Mouse (Mus musculus): Measurements from ENCODE around the gene Fam171a1. TPM values are rescaled to one million over a fixed set of nuclear protein-coding genes. Genes with fewer than 3 reads are reported as not detected.

Gene Fam171a1
- total RNA-seq, 2 experiments from 2014 or later: 15.1 to 17.3 TPM

DNA sequence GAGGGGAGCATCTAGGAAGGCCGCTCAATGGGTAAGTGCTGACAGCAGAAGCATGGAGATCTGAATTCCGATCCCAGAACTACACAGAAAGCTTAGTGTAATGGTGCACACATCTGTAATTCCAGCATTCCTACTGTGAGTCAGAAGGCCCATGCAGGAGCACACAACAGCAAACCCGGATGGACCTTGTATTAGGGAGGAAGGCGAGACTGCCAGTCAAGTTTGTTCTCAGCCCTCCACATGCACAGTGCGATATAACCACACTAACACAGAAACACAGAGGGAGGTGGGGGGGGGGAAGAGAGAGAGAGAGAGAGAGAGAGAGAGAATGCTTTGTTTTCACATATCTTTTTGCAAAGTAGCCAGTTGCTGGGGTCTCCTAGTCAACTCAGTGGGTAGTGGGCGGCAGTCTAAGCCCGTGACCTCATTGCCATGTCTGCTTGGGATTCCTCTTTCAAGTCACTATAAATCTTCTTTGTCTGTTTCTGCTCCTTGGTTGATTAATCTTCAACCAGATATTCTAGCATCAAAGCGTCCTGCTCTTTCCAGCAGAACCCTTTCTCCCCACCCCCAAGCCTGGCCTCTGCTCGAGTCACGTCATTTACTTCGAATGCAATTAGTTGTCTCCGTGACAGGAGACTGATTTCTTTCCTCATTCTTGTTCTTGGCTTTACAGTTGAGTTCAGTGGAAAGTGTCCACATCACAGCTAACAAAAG, 20.7 kb downstream of the Fam171a1 start:
- DNase-seq (ENCODE audit: low spot score): no peak
- intact Hi-C loops (cut with DNase I): loop anchor here (1.0 kb wide), 1 partner anchor 10 kb away; no protein-coding TSS in a partner anchor

DNA sequence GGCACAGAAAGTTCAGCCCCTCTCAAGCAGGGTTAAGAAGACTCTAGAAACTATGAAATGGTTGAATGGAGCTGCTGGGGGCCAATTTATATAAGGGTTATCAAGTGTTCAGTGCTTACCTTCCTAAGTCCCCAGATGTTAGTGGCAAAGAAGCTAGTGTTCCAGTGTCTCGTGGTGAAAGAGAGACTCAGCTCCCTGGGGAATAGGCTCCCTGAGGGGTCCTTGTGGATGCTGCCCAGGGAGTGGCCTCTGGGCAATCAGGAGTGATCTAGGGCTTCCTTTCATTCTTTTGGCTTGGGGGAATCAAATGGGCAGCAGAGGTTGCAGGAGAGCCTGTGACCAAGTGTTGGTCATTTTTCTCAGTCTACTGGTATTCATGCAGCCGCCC, 21.3 kb downstream of the Fam171a1 start:
- no peak for DNase-seq (ENCODE audit: low spot score)
- intact Hi-C loops (cut with DNase I): loop anchor here (1.0 kb wide), 1 partner anchor 11 kb away; no protein-coding TSS in a partner anchor

DNA sequence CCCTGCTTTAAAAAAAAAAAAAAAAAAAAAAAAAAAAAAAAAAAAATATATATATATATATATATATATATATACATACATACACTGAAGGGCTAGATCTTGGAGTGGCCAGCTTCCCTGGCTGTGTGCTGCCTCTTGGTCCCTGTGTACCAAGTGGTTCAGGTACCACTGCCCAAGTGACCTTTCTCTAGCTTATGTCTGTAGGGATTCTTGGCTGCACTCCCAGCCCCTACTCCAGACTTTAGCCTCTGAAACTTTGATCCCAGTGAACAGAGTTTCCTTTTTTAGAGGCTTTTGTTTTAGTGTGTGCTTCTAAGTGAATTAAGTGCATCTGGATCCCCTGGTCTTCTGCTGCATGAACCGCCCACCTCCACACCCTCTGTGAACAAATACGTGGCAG, 24.3 kb downstream of the Fam171a1 start:
- intact Hi-C loops (cut with DNase I): no loop called here
- no peak for DNase-seq (ENCODE audit: low spot score)

DNA sequence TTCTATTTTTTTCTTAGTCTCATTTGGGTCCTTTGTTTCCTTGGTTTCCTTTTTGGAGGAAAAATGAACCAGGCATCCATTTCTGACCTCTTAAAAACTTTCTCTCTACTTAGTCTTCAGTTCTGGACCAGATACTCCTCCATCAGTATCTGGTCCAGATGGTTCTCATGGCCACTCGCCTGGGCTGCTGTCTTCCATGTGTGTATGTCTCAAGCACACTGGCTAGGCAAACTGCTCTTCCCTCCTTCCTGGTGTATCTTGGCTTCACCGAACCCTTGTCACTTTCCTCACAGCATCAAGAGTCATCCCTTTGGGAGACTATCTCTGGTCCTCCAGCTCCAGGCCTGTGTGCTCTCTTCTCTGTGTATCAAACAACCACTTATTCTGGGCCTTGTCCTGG, 25.0 kb downstream of the Fam171a1 start:
- intact Hi-C loops (cut with DNase I): no loop called here
- no peak for DNase-seq (ENCODE audit: low spot score)

DNA sequence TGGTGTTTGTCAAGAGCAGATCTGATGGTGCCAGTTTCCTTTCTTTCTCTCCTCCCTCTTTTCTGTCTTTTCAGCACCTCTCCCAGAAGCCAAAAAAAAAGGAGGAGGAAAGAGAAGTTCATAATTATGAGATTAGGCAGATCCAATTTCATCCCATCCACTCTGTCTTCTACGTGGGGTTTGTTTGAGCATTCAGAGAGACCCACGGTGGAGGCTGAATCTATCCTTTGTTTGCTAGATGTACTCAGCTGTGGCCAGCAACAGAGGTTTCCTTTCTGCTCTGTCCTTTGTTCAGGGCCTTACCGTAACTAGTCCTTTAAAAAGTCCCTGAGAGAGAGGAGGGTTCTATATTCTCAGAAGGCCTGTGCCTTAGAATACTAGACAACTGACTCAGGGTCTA, 25.6 kb downstream of the Fam171a1 start:
- intact Hi-C loops (cut with DNase I): no loop called here
- DNase-seq (ENCODE audit: low spot score): no peak

DNA sequence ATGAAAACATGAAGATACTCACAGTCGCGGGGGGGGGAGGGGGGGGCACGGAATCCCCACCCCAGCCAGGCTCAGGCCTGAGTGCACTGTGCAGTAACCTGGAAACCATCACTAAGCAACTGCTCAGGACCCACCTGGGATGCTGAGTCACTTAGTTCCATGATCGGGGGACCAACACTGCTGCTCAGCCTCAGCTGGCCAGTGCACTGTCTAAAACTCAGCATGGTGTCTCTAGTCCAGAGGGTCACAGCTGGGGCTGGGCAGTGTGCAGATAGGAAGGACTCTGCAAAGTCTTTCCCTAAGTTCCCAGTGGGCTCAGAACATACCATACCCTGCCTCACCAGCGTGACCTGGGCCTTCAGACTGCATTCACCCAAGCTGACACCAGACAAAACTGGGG, 26.6 kb downstream of the Fam171a1 start:
- no peak for DNase-seq (ENCODE audit: low spot score)
- intact Hi-C loops (cut with DNase I): no loop called here

DNA sequence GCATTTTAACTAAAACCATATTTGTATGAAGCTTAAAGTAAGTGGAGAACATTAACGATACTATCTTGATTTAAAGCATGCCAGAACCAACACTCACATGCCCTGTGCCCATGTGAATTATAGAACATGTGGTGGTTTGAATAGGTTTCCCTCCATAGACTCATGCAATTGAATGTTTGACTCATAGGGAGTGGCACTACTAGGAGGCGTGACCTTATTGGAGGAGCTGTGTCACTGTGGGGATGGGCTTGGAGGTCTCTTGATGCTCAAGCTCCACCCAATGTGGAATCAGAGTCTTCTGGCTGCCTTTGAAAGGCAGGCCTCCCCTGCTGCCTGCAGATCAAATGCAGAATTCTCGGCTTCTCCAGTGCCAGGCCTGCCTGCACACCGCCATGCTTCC, 27.8 kb downstream of the Fam171a1 start:
- DNase-seq (ENCODE audit: low spot score): no peak
- intact Hi-C loops (cut with DNase I): no loop called here

DNA sequence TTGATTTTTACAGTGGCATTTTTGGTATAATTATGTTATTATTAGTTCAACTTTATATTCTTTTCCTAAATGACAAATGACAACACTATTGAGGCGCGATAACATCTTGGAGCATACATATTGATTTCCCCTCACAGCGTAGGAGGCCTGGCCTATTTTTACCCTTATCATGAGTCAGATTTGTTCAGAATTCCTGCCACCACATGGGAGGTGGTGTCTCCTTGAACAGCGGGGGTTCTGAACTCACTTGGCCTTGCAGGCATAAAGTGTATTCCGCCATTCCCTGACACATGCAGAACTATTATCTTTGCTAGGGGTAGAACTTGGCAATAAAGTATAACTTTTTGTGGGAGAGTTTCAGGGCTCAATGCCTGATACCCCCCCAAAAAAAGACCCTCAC, 30.3 kb downstream of the Fam171a1 start:
- intact Hi-C loops (cut with DNase I): no loop called here

DNA sequence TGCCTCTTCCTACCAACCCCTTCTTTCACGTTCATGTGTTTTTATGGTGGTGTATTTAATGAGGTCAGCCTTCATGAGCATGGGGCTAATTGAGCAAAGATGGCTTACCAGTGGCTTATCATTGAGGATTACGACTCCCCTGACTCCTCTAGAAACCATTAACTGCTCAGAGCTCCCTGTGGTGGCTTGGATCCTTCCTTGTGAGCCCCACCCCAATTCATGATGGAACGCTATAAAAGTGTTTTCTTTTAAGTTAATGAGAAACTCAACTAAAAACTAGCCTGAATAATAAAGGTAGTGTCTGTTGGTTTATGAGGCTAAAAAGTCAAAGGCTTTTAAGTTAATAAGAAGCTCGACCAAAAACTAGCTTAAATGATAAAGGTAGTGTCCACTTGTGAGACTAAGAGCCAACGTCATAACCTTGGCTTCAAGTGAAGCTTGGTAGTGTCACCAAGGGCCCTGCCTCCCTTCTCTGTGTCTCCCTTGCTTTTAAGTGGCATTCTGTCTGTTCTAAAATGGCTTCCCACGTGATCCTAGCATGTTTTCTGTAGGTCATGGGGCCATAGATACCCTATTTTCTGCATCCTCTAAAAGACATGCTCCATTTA, 33.6 kb downstream of the Fam171a1 start:
- intact Hi-C loops (cut with DNase I): loop anchor here (5.0 kb wide), 1 partner anchor 40 kb away; no protein-coding TSS in a partner anchor

More for the DNA sequence above, 30.3 kb downstream of the Fam171a1 start:
- DNase-seq (ENCODE audit: low spot score): no peak

DNA sequence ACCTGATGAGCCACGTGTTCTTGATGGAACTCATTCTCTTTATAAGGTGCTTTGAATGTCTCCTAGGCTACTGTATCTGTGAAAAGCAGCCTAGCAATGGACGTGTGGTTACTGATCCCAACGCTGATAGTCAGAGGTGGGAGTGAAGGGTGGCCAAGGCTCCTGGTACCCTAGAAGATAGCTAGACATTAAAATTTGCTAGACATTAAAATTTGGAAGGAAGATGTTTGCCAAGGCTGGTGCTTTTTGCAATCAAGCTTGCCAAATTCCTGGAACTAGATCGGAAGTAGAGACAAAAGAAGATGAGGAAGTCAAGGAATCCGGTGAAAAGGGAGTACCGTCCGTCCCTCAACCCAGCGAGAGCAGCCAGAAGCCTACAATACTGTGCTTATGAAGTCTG, 34.7 kb downstream of the Fam171a1 start:
- intact Hi-C loops (cut with DNase I): loop anchor here (5.0 kb wide), 1 partner anchor 39 kb away; no protein-coding TSS in a partner anchor
- DNase-seq (ENCODE audit: low spot score): no peak

More for the DNA sequence above, 33.6 kb downstream of the Fam171a1 start:
- no peak for DNase-seq (ENCODE audit: low spot score)

DNA sequence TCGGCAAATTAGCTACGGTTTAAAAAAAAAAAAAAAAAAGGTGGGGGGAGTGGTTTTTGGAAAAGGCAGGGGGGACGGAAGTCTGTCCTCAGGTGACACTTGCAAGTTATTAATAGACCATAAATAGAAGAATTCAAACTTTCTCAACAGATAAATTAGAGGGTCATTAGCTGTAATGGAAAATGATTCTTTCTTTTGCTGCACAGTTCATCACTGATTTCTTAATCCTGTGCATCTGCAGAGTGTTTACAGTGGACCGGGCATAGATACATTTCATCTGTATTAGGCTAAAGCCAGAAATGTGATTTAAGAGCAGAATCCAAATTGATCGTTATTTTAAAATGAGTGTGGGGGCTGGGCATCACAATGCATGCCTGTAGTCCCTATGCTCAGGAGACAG, 36.3 kb downstream of the Fam171a1 start:
- DNase-seq (ENCODE audit: low spot score): no peak
- intact Hi-C loops (cut with DNase I): no loop called here

DNA sequence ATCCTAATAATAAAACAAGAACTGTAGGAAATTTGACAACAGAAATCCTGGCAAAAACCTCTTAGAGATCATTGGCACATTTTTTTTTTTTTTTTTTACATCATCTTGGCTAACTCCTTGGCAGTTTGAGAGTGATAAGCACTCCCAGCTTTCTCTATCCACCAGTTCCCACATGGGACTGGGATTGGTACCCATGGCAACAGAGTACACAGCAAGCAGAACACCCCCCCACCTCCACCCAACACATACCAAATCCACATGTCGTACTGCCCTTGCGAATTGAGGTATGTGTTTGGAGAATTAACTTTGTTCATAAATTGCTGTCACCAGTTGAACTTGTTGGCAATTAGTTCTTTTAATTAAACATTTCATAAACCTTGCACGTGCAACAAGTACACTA, 37.3 kb downstream of the Fam171a1 start:
- intact Hi-C loops (cut with DNase I): no loop called here

DNA sequence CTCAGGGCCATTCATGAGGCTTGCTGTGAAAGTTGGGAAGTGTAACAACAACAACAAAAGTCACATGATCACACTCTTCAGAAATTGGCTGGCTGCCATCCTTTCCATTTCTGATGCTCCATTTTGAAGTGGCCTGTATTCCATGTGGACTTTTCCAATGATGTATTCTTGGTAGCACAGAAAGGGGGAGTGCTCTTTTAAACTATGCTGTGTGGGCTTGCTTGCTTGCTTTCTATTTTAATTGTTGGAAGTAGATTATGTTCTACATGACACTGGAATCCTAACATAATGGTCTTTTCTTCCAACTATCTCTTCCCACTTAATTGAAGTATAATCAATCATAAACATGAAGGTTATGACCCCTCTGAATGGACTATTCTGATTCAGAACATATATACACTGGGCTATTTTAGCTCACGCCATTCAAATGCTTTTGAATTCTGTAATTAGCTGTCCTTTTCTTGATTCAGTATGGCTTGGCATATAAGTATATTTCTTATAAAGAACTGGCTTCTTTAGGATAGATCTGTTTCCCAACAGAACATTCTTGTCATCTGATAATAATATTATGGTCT, 40.2 kb downstream of the Fam171a1 start:
- intact Hi-C loops (cut with DNase I): no loop called here
- DNase-seq (ENCODE audit: low spot score): no peak

More for the DNA sequence above, 37.3 kb downstream of the Fam171a1 start:
- DNase-seq (ENCODE audit: low spot score): no peak

DNA sequence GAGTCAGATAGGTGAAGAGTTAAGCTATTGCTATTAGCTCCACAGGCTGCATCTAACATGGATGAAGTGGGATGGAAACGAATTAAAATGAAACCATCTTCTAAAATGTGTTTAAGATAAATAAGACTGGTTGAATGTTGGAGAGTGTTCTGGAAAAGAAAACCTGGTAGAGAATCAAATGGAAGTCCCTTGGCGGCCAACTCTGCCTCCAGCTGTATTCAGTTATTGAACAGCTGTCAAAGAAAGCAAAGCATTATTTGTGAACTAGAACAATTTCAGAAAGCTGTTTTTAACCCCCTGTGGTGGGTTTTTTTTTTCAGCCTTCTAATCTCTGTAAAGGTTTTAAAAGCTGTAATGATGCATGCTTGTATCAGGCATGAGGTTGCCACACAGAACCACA, 41.0 kb downstream of the Fam171a1 start:
- intact Hi-C loops (cut with DNase I): no loop called here
- DNase-seq (ENCODE audit: low spot score): no peak

DNA sequence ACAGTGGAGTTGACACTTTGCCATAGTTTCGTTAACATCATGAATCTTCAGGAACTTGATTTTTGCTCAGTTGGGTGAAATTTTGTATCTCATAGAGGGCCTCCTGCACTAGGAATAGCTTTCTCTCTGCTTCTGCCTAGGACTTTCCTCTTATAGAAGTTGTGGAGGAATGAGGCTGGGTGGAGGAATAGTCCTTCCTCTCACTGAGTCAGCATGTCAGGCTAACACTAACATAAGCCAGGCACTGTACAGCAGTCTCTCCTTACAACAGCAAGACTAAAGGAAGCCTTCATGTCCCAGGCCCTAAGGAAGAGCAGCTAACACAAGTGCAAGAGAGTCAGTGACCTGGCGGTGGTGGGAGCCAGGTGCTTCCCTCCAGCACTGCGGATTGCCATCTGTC, 43.0 kb downstream of the Fam171a1 start:
- DNase-seq (ENCODE audit: low spot score): no peak
- intact Hi-C loops (cut with DNase I): no loop called here

DNA sequence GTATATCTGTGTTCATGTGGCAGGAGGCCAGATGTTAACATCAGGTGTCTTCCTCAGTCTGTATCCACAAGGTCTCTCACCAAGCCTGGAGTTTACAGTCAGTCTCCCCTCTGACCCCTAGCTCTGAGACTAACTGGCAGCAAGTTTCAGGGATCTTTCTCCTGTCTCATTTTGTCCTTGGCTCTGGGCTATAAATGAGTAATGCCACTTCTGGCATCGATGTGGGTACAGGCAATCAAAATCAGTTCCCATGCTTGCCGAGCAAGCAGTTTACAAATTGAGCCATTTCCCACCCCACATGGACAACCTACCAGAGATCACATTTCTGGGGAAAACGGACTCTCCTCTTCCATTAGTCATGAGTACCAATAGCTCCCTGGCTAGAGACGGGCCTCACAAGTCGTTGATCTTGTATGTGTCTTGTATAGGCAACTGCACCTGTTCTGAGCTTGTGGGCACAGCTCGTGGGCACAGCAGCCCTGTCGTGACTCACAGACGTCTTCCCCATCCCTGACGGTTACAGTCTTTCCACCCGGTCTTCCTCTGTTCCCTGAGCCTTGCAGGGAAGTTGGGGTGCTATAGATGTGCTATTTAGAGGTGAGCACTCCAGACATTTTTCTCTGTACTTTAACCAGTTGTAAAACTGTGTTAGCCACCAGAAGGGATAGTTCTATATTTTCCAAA, 43.8 kb downstream of the Fam171a1 start:
- intact Hi-C loops (cut with DNase I): no loop called here
- no peak for DNase-seq (ENCODE audit: low spot score)

DNA sequence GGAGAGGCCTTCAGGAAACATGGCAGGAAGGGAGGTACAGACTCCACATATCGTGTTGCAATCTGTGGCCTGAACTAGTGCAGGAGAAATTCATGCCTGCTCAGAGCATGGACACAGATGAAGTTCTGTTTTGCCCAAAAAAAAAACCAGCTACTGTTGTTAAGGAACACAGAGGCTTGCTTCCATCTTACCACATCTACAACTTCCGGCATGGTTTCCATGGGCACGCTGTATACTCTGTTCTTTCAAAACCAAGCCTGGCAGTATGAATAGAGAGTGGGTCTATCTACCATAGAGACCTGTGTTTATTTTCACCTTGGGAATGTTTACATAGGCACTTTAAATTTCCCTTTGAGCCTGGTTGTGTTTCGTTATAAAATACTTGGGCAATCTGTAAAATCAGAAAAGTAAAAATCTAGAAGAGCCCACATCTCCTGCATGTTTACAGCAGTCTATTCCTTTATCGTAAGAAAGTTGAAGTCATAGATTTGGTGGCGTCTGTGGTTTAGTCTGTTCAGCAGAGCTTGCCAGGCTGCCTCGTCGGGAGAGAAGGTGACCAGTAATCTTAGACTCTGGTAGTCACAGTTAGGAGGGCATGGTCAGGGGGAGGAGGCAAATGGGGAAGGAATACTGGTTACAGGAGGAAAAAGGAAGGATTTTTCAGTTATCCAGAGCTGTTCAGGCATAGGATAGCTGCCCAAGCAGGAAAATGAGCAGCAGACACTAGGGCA, 44.8 kb downstream of the Fam171a1 start:
- no peak for DNase-seq (ENCODE audit: low spot score)
- intact Hi-C loops (cut with DNase I): no loop called here

DNA sequence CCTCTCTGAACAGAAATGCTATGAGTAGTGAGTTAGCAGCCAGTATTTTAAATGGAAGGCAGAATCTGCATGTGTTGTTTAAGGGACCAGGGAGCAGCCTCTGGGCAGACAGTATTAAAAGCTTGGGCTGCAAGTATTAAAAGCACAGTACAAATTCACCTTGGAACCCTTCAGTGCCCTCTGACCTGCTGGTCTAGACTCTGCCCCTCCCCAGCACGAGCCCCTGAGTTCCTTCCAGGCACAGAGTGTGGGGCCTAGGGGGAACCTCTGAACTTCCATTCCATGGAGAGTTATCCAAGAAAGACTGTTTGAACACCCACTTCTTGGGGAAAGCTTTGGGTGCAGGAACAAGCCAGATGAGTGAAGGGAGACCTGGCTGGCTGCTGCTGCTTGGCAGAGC, 47.6 kb downstream of the Fam171a1 start:
- intact Hi-C loops (cut with DNase I): no loop called here
- DNase-seq (ENCODE audit: low spot score): no peak

DNA sequence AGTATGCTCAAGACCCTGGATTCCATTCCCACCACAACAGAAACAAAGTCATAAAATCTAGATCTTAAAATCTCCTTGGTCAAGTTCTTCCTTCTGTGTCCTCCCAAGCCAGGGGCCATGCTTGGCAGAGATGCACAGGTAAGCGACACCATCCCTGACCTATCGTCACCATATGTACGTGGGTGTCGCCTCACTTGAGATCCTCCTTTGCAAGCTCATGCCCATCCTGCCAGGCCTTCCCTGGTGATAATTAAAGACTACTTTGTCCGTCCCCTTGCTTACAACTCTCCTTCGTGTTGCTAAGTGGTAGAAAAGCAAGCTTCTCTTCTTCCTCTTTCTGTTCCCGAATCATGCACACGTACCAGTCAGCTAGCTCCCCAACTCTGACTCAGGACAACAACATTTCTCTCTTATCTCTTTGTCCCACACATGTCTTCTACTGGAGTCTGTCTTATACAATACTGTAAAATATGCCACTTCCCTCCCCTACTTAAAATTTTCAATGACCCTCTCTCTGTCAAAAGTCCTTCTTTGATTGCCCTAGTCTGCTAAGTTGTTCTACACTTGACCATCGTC, 49.6 kb downstream of the Fam171a1 start:
- DNase-seq (ENCODE audit: low spot score): no peak
- intact Hi-C loops (cut with DNase I): no loop called here

Data from heart, postnatal 25 days (tissue).